Mouse (Mus musculus): ENCODE measurements around the gene Sgms1. TPM values are rescaled to one million over a fixed set of nuclear protein-coding genes. Genes with fewer than 3 reads are reported as not detected.

Gene Sgms1
- polyA plus RNA-seq, 1 experiment from 2014 or later = 36.7 TPM

DNA sequence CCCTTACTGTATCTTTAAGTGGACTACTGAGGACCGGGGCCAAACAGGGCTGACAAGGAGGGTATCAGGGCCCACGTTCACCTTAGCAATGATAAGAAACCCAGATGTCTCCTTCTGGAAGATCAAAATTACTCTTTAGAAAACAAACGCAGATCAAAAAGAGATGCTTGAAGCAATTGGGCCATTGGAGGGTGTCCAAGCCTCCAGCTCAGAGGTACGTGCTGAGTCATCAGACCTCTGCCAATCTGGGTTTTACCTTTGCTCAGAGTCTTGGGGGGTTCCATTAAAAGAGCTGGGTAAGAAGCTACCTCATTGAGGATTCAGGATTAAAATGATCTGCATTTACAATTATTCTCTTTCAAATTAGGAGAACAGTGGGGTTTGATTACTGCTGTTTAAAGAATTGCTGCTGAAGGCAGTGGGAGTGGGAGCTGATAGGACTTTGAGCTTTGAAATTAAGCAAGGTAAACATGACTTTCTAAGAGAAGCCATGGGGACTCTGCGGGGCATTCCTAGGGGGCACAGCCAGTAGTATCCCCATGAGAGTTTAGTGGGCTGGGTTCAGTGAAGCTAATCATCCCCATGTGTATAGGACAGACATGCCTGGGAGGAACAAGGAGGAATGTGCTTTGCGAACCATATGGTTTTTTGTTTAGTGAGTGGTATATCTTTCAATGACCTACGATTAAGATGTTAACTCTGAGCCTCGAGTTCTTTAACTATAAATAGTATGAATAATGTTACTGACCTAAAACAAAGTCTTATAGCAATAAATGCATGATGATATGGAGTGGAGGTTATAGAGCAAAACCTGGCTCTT lies 128.4 kb downstream of the Sgms1 start:
- no peaks in the 10 kb centered on the region for H3K27me3 ChIP-seq
- H3K4me1 ChIP-seq (replicated peaks) = peaks cover 18% of the 10 kb centered on the region
- H3K4me2 ChIP-seq = no peak overlapping the region
- no peak overlapping the region for H3K4me3 ChIP-seq
- ATAC-seq (replicated peaks; ENCODE audit: insufficient number of reproducible peaks, insufficient read depth, low FRiP score, low read depth) = no peak
- no peak overlapping the region for H3K27ac ChIP-seq
- 59% methylated on average over 8 of the region's 8 CpGs for WGBS
- H3K9me3 ChIP-seq (replicated peaks) = no peaks in the 10 kb centered on the region
- no peaks in the 10 kb centered on the region for H3K36me3 ChIP-seq
- no peak overlapping the region for H3K9ac ChIP-seq

GRCm38 (mm10) chr19:32259830-32260229 lies 129.7 kb downstream of the Sgms1 start:
- ATAC-seq (replicated peaks; ENCODE audit: insufficient number of reproducible peaks, insufficient read depth, low FRiP score, low read depth) = no peak
- no peak overlapping the region for H3K4me3 ChIP-seq
- H3K36me3 ChIP-seq = no peaks in the 10 kb centered on the region
- no peak overlapping the region for H3K27ac ChIP-seq
- no peaks in the 10 kb centered on the region for H3K27me3 ChIP-seq
- H3K4me2 ChIP-seq = no peak overlapping the region
- H3K9me3 ChIP-seq (replicated peaks) = no peaks in the 10 kb centered on the region
- 87% methylated on average over 2 of the region's 2 CpGs for WGBS
- no peak overlapping the region for H3K9ac ChIP-seq
- peaks cover 24% of the 10 kb centered on the region for H3K4me1 ChIP-seq (replicated peaks)

DNA sequence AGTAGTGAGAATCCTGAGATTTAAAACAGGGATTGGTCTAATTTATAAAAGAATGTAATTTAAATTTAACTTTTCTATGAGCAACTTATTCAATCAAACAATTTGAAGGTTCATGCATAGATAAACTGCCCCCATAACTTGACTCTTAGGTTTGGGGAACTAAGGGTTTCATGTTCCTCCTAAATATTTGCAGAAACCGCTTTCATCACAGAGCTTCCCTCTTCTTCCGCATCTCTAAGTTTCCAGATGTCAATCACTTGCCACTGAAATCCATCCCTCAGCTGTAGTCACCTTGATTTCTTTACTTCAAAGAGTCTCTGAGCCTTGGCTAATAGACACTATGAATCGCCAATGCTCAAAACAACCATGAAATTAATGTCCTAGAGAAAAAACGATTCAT lies 130.5 kb downstream of the Sgms1 start:
- Histone ChIP-seq H3K9ac (no peak overlapping the region), H3K27me3 (no peaks in the 10 kb centered on the region), H3K4me2 (no peak overlapping the region), H3K4me3 (no peak overlapping the region), H3K9me3 (replicated peaks) (no peaks in the 10 kb centered on the region), H3K36me3 (no peaks in the 10 kb centered on the region), H3K4me1 (replicated peaks) (peaks cover 27% of the 10 kb centered on the region), H3K27ac (no peak overlapping the region)
- ATAC-seq (replicated peaks; ENCODE audit: insufficient number of reproducible peaks, insufficient read depth, low FRiP score, low read depth) = no peak
- WGBS = 81% methylated on average over 4 of the region's 4 CpGs

GRCm38 (mm10) chr19:32258146-32258545 lies 131.4 kb downstream of the Sgms1 start:
- Histone ChIP-seq H3K4me1 (replicated peaks) (peaks cover 34% of the 10 kb centered on the region), H3K27ac (no peak overlapping the region), H3K9me3 (replicated peaks) (no peaks in the 10 kb centered on the region), H3K36me3 (no peaks in the 10 kb centered on the region), H3K9ac (no peak overlapping the region), H3K27me3 (no peaks in the 10 kb centered on the region), H3K4me2 (no peak overlapping the region), H3K4me3 (no peak overlapping the region)
- WGBS = 56% methylated on average over 5 of the region's 5 CpGs
- no peak for ATAC-seq (replicated peaks; ENCODE audit: insufficient number of reproducible peaks, insufficient read depth, low FRiP score, low read depth)

DNA sequence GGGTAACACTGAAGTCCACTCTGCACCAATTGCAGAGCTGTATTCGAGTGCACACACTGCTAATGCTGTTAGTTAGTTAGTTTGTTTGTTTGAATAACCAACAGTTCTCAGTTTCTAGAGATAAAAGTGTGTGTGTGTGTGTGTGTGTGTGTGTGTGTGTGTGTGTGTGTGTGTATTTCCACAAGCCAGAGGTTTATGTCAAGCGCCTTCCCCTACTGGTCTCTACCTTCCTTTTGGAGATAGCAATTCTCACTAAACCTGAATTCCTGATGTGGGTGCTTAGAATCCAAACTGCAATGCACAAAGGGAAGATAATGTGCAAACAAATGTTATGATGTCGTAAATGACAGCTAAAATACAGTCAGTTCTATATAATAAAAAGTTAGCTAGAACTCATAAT lies 131.9 kb downstream of the Sgms1 start:
- Histone ChIP-seq H3K4me3 (no peak overlapping the region), H3K4me2 (no peak overlapping the region), H3K27me3 (no peaks in the 10 kb centered on the region), H3K9ac (no peak overlapping the region), H3K4me1 (replicated peaks) (peaks cover 40% of the 10 kb centered on the region), H3K9me3 (replicated peaks) (no peaks in the 10 kb centered on the region), H3K36me3 (no peaks in the 10 kb centered on the region), H3K27ac (no peak overlapping the region)
- WGBS = 87% methylated on average over 3 of the region's 3 CpGs
- ATAC-seq (replicated peaks; ENCODE audit: insufficient number of reproducible peaks, insufficient read depth, low FRiP score, low read depth) = no peak

DNA sequence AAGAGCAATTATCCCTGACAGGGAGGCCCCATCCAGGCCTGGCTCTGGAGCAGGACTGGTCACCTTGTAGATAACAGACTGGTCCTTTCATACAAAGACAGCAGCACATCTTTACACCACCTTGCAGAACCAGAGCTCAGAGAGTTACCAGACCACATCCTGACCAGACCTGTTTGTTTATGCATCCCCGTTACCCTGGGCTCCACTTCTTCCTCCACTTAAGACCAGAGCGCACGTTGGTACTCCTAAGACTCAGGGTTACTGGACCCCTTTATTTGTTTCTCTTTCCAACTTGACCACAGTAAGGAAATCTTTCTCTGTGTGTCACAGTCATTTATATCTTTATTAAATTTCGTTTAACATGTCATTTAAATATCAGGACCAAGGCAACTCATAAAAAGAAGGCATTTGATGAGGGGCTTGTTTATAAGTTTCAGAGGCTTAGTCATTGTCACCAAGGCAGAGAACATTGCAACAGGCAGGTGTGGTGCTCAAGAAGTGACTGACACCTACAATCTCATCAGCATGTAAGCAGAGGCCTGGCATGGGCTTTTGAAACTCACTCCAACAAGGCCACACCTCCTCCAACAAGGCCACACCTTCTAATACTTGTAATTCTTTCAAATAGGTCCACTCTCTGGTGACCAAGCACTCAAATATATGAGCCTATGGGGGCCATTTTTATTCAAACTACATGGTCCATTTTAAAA lies 132.7 kb downstream of the Sgms1 start:
- H3K4me1 ChIP-seq (replicated peaks) = peaks cover 44% of the 10 kb centered on the region
- H3K9ac ChIP-seq = no peak overlapping the region
- WGBS = 62% methylated on average over 4 of the region's 4 CpGs
- no peak for ATAC-seq (replicated peaks; ENCODE audit: insufficient number of reproducible peaks, insufficient read depth, low FRiP score, low read depth)
- no peaks in the 10 kb centered on the region for H3K9me3 ChIP-seq (replicated peaks)
- H3K27me3 ChIP-seq = no peaks in the 10 kb centered on the region
- no peak overlapping the region for H3K4me2 ChIP-seq
- H3K27ac ChIP-seq = no peak overlapping the region
- H3K4me3 ChIP-seq = no peak overlapping the region
- H3K36me3 ChIP-seq = no peaks in the 10 kb centered on the region

- 0 out of 2 replicates have a peak overlapping the region, but pooled peaks have one; percentile 63 for H3K27ac ChIP-seq
- H3K4me1 ChIP-seq (replicated peaks) = peaks cover 42% of the 10 kb centered on the region
- no peak for ATAC-seq (replicated peaks; ENCODE audit: insufficient number of reproducible peaks, insufficient read depth, low FRiP score, low read depth)
- WGBS = 59% methylated on average over 6 of the region's 6 CpGs
- H3K9me3 ChIP-seq (replicated peaks) = no peaks in the 10 kb centered on the region
- no peak overlapping the region for H3K4me2 ChIP-seq
- H3K9ac ChIP-seq = no peak overlapping the region
- H3K4me3 ChIP-seq = no peak overlapping the region
- no peaks in the 10 kb centered on the region for H3K27me3 ChIP-seq
- no peaks in the 10 kb centered on the region for H3K36me3 ChIP-seq
These were observed 133.9 kb downstream of the Sgms1 start for GRCm38 (mm10) chr19:32255429-32256185.

GRCm38 (mm10) chr19:32254739-32255344 lies 134.7 kb downstream of the Sgms1 start:
- Histone ChIP-seq H3K9me3 (replicated peaks) (no peaks in the 10 kb centered on the region), H3K4me2 (no peak overlapping the region), H3K4me1 (replicated peaks) (peaks cover 42% of the 10 kb centered on the region), H3K36me3 (no peaks in the 10 kb centered on the region), H3K27me3 (no peaks in the 10 kb centered on the region), H3K27ac (peak overlapping the region; percentile 63), H3K4me3 (no peak overlapping the region), H3K9ac (no peak overlapping the region)
- no peak for ATAC-seq (replicated peaks; ENCODE audit: insufficient number of reproducible peaks, insufficient read depth, low FRiP score, low read depth)
- 54% methylated on average over 8 of the region's 8 CpGs for WGBS

DNA sequence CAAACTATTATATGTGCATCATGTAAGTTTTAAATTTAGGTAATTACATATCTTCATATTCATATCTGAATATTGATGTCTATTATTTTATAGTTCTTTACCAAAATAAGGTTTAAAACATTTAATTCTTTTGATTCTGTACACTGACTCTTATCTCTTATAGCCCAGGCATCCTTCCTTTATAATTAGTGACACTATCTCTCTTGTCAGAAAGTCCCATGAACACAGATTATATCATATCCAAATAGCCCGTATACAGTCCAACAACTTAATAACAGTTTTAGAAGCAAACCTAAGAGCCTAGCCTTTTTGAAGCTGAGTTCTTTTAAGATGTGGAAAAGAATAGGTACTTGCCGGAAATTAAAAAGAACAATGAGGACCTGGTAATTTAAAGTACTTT lies 135.3 kb downstream of the Sgms1 start:
- no peak overlapping the region for H3K4me3 ChIP-seq
- no peak overlapping the region for H3K4me2 ChIP-seq
- 54% methylated on average over 2 of the region's 2 CpGs for WGBS
- H3K9ac ChIP-seq = no peak overlapping the region
- peaks cover 42% of the 10 kb centered on the region for H3K4me1 ChIP-seq (replicated peaks)
- no peaks in the 10 kb centered on the region for H3K36me3 ChIP-seq
- H3K9me3 ChIP-seq (replicated peaks) = no peaks in the 10 kb centered on the region
- ATAC-seq (replicated peaks; ENCODE audit: insufficient number of reproducible peaks, insufficient read depth, low FRiP score, low read depth) = no peak
- H3K27me3 ChIP-seq = no peaks in the 10 kb centered on the region
- no peak overlapping the region for H3K27ac ChIP-seq

DNA sequence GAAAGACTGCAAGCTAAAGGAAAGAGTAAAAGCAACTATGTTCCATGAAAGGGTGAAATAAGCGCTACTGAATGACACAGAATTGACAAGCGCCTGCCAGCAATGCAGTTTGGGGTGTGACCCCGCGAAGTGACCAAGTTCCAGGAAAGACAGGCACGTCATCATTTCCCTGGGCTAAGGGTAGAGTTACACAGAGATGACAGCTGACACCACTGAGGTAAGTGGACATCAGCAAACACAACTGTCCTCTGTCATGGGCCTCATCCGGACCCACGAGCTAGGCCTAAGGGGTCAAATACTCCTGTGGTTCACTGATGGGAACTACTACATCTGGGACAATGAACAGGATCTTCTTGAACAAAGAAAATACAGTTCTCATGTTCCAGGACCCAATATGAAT lies 136.5 kb downstream of the Sgms1 start:
- Histone ChIP-seq H3K4me2 (no peak overlapping the region), H3K9me3 (replicated peaks) (no peaks in the 10 kb centered on the region), H3K4me1 (replicated peaks) (peaks cover 36% of the 10 kb centered on the region), H3K27me3 (no peaks in the 10 kb centered on the region), H3K27ac (0 out of 2 replicates have a peak overlapping the region, but pooled peaks have one; percentile 34), H3K4me3 (no peak overlapping the region), H3K36me3 (no peaks in the 10 kb centered on the region), H3K9ac (no peak overlapping the region)
- 67% methylated on average over 7 of the region's 7 CpGs for WGBS
- ATAC-seq (replicated peaks; ENCODE audit: insufficient number of reproducible peaks, insufficient read depth, low FRiP score, low read depth) = no peak

DNA sequence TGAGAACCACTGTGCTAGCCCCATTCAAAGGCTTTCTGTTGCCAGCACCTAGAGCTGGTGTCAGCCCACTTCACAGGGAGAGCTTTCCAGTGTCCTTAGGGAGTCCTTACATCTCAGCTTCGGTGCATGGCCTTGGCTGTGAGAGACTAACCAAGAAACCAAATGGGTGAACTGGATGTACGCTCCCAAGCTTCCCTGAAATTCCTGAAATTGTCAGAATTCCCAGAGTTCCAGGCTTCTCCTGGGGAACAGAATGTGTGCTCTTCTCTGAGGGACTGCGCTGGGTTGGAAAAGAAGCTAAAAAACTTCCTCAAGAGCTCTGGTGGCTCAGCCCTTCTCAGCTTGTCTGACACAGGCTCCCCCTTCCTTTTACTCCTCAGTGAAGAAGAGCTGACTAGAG lies 137.1 kb downstream of the Sgms1 start:
- Histone ChIP-seq H3K4me3 (no peak overlapping the region), H3K9me3 (replicated peaks) (no peaks in the 10 kb centered on the region), H3K27ac (no peak overlapping the region), H3K4me1 (replicated peaks) (peaks cover 36% of the 10 kb centered on the region), H3K4me2 (no peak overlapping the region), H3K36me3 (no peaks in the 10 kb centered on the region), H3K27me3 (no peaks in the 10 kb centered on the region), H3K9ac (no peak overlapping the region)
- ATAC-seq (replicated peaks; ENCODE audit: insufficient number of reproducible peaks, insufficient read depth, low FRiP score, low read depth) = no peak
- 45% methylated on average over 3 of the region's 3 CpGs for WGBS
